Mouse (Mus musculus) CH12.LX (cell line): ENCODE measurements around the gene Arhgap35. TPM values are rescaled to one million over a fixed set of nuclear protein-coding genes. Genes with fewer than 3 reads are reported as not detected.

ENCODE experiments used
- DNase-seq: peaks from one replicate; pipeline ENCODE4 v3.0.0-alpha.2; 2013; ENCODE audit errors: extremely low read depth
- H3K27ac ChIP-seq: 2 replicates; pipeline ENCODE4 v1.5.1; 2012; ENCODE audit warnings: low read depth, mild to moderate bottlenecking, control low read depth, moderate library complexity; ENCODE audit not compliant: insufficient read depth
- H3K27me3 ChIP-seq: replicated peaks from 2 replicates; pipeline ENCODE3; 2012; ENCODE audit warnings: inconsistent platforms
- H3K36me3 ChIP-seq, 2 experiments: replicated peaks in 1 of 2; 2 replicates each; pipeline versions ENCODE3 to v1.6.1; 2012; ENCODE audit warnings: inconsistent platforms in 1 of 2, low read length in 1 of 2, mild to moderate bottlenecking in 1 of 2, mixed read lengths in 1 of 2, moderate library complexity in 1 of 2; ENCODE audit not compliant: control insufficient read depth in 1 of 2, insufficient read depth in 1 of 2
- H3K4me1 ChIP-seq, 2 experiments: 2 replicates each; pipeline ENCODE4 v1.6.1; 2012; ENCODE audit warnings: inconsistent platforms in 1 of 2, moderate library complexity in 1 of 2; ENCODE audit not compliant: insufficient read depth in 2 of 2, control insufficient read depth in 1 of 2
- H3K4me2 ChIP-seq: 2 replicates; pipeline ENCODE4 v1.6.1; 2012; ENCODE audit warnings: low read depth, mild to moderate bottlenecking, control low read depth; ENCODE audit not compliant: poor library complexity, insufficient read depth, severe bottlenecking
- H3K4me3 ChIP-seq, 3 experiments: fragments of 150-350 bp in 1 of 3; sonication (generic) in 1 of 3; replicated peaks in 1 of 3; 2 replicates each; pipeline versions ENCODE3 to v1.5.1; 2011 to 2012; ENCODE audit warnings: low read depth in 2 of 3, low read length in 2 of 3, mild to moderate bottlenecking in 2 of 3, moderate library complexity in 2 of 3, control low read depth in 1 of 3, improper control_type of control experiment in 1 of 3, inconsistent platforms in 1 of 3, mixed read lengths in 1 of 3; ENCODE audit not compliant: poor library complexity in 1 of 3
- H3K79me2 ChIP-seq: replicated peaks from 2 replicates; pipeline ENCODE4 v1.6.1; 2012; ENCODE audit warnings: mild to moderate bottlenecking, moderate library complexity; ENCODE audit not compliant: control insufficient read depth, poor library complexity, insufficient read depth, severe bottlenecking; ENCODE audit errors: extremely low read depth
- H3K9ac ChIP-seq: 2 replicates; pipeline ENCODE4 v1.6.1; 2012; ENCODE audit warnings: low read depth, mild to moderate bottlenecking, control low read depth, moderate library complexity; ENCODE audit not compliant: insufficient read depth
- H3K9me3 ChIP-seq: replicated peaks from 2 replicates; pipeline ENCODE3; 2012; ENCODE audit warnings: low read length, inconsistent platforms, mixed read lengths
- ELF1 ChIP-seq: IDR thresholded peaks from 2 replicates; pipeline ENCODE4 v1.6.1; 2014; ENCODE audit warnings: low read depth, mild to moderate bottlenecking, inconsistent platforms, low read length, improper control_type of control experiment
- ETS1 ChIP-seq: conservative IDR thresholded peaks from 2 replicates; pipeline ENCODE4 v1.6.1; 2012; ENCODE audit warnings: low read depth, mild to moderate bottlenecking, inconsistent platforms, low read length, improper control_type of control experiment, moderate library complexity
- IRF4 ChIP-seq: IDR thresholded peaks from 2 replicates; pipeline ENCODE4 v1.6.1; 2014; ENCODE audit warnings: low read depth, mild to moderate bottlenecking, inconsistent platforms, low read length, improper control_type of control experiment
- JUN ChIP-seq: IDR thresholded peaks from 2 replicates; pipeline ENCODE4 v1.6.1; 2011; ENCODE audit warnings: low read depth, mild to moderate bottlenecking, low read length, improper control_type of control experiment, moderate library complexity; ENCODE audit not compliant: insufficient read depth
- KAT2A ChIP-seq: IDR thresholded peaks from 2 replicates; pipeline ENCODE4 v1.6.1; 2012; ENCODE audit warnings: low read length, improper control_type of control experiment, inconsistent platforms; ENCODE audit not compliant: insufficient replicate concordance
- MAFK ChIP-seq: IDR thresholded peaks from 2 replicates; pipeline ENCODE4 v1.6.1; 2011; ENCODE audit warnings: low read length, improper control_type of control experiment; ENCODE audit not compliant: insufficient replicate concordance
- MAX ChIP-seq: IDR thresholded peaks from 2 replicates; pipeline ENCODE4 v1.6.1; 2011; ENCODE audit warnings: low read length, improper control_type of control experiment
- MYC ChIP-seq: IDR thresholded peaks from 2 replicates; pipeline ENCODE4 v1.6.1; 2011; ENCODE audit warnings: low read depth, mild to moderate bottlenecking, improper control_type of control experiment, low read length
- RCOR1 ChIP-seq: conservative IDR thresholded peaks from 2 replicates; pipeline ENCODE4 v1.6.1; 2012; ENCODE audit warnings: low read depth, mild to moderate bottlenecking, inconsistent platforms, low read length, improper control_type of control experiment
- TBP ChIP-seq: conservative IDR thresholded peaks from 2 replicates; pipeline ENCODE4 v1.6.1; 2011; ENCODE audit warnings: low read depth, low read length, improper control_type of control experiment
- TCF12 ChIP-seq: IDR thresholded peaks from 2 replicates; pipeline ENCODE4 v1.6.1; 2014; ENCODE audit warnings: low read depth, mild to moderate bottlenecking, inconsistent platforms, low read length, improper control_type of control experiment
- UBTF ChIP-seq: IDR thresholded peaks from 2 replicates; pipeline ENCODE4 v1.6.1; 2012; ENCODE audit warnings: low read depth, mild to moderate bottlenecking, inconsistent platforms, low read length, improper control_type of control experiment, moderate library complexity
- ZC3H11A ChIP-seq: IDR thresholded peaks from 2 replicates; pipeline ENCODE4 v1.6.1; 2012; ENCODE audit warnings: low read depth, mild to moderate bottlenecking, inconsistent platforms, low read length, improper control_type of control experiment
- ZMIZ1 ChIP-seq: IDR thresholded peaks from 2 replicates; pipeline ENCODE4 v1.6.1; 2012; ENCODE audit warnings: low read depth, mild to moderate bottlenecking, inconsistent platforms, low read length, improper control_type of control experiment
- ZNF384 ChIP-seq: IDR thresholded peaks from 2 replicates; pipeline ENCODE4 v1.6.1; 2012; ENCODE audit warnings: low read depth, low read length, improper control_type of control experiment, inconsistent platforms
- dilution Hi-C: fragments of 300-500 bp; cut with MboI; formaldehyde crosslinking; loops from 2 replicates; pipeline ENCODE4 v1.14.3; 2020; ENCODE audit warnings: low sequenced_read_pairs; ENCODE audit not compliant: extremely low pct_unique_long_range_greater_than_20kb, extremely low pct_ligation_motif_present
- in situ Hi-C: fragments of 300-500 bp; cut with MboI; formaldehyde crosslinking; loops from 3 replicates; pipeline ENCODE4 v1.14.3; 2019; ENCODE audit warnings: low sequenced_read_pairs, low pct_ligation_motif_present, low pct_unique_long_range_greater_than_20kb, mixed read lengths
- polyA plus RNA-seq: library from polyadenylated mRNA; unstranded; fragments of >175 nt; gene quantifications from 2 replicates; pipeline ENCODE4 v1.2.1, GENCODE M21; 2012; ENCODE audit warnings: low read depth; ENCODE audit not compliant: insufficient read length
- total RNA-seq, 2 experiments: library from RNA; depleted of rRNA; stranded (reverse); fragments of 300-350 nt in 1 of 2; fragments of >200 nt in 1 of 2; gene quantifications; 2 replicates each; pipeline ENCODE4 v1.2.3; 2012 to 2014

Gene Arhgap35
- total and polyA plus RNA-seq, 3 experiments, result 3.0 to 7.2 (median 5.3) TPM

DNA sequence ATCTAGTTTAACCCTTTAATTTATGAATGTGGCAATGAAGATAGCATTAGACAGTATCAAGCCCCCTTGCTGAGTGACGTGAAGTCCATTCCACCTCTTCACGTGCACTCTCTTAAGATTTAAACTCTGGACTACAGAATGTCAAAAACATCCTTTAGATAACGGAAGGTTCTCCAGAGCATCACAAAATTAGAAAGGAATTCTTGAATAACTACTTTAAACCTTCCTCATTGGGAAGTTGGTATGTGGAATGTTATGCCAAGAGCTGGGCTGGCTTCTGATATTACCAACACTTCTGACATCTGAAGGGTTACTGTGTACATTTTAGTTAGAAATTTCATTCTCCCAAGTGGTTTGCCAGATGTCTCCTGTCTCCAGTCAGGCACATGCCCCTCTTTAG lies 60.6 kb downstream of the Arhgap35 start:
- peaks cover 0 to 58% of the 10 kb centered on the region in 2 experiments for H3K36me3 ChIP-seq

DNA sequence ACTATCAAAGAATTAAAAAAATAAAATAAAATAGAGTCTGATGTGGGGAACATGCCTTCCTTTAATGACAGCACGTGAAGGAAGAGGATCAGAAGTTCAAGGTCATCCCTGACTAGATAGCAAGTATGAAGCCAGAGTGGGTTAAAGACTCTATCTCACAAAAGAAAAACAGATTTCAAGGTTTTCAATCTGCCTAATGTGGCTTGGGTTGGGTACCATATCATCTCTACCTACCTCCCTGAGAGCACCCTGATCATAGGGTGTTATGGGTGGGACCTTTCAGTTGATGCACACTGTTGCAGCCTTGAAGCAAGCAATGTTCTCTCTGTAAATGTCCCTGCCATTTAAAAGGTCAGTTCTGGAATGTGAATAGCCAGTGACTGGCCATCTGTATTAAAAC lies 63.2 kb downstream of the Arhgap35 start:
- Histone ChIP-seq H3K4me1 (peaks cover 0 to 8% of the 10 kb centered on the region in 2 experiments; a peak in 1 of 4 replicates), H3K9me3 (no peaks in the 10 kb centered on the region), H3K79me2 (no peaks in the 10 kb centered on the region), H3K36me3 (peaks cover 0 to 66% of the 10 kb centered on the region in 2 experiments), H3K27me3 (no peaks in the 10 kb centered on the region), H3K4me3 (no peak overlapping the region), H3K9ac (no peak overlapping the region), H3K27ac (no peak overlapping the region), H3K4me2 (no peak overlapping the region)
- in situ Hi-C loops (no loop called here), dilution Hi-C loops (no loop called here)
- TF ChIP-seq KAT2A, result no peak
- TF ChIP-seq ZC3H11A, result no peak
- no peak for TF ChIP-seq MAX
- no peak for TF ChIP-seq ELF1
- TF ChIP-seq ZMIZ1, result no peak
- no peak for TF ChIP-seq MYC
- no peak for TF ChIP-seq RCOR1
- no peak for TF ChIP-seq ZNF384
- TF ChIP-seq UBTF, result no peak
- TF ChIP-seq TBP, result no peak
- no peak for TF ChIP-seq TCF12
- no peak for TF ChIP-seq ETS1
- no peak for TF ChIP-seq JUN
- TF ChIP-seq IRF4, result no peak
- no peak for DNase-seq

More for the DNA sequence above, 60.6 kb downstream of the Arhgap35 start:
- TF ChIP-seq MAFK (no peak), MYC (no peak), JUN (no peak)
- no peak overlapping the region for H3K4me2 ChIP-seq
- peaks cover 4 to 30% of the 10 kb centered on the region in 2 experiments; a peak in 3 of 4 replicates for H3K4me1 ChIP-seq
- DNase-seq, result no peak
- no peak overlapping the region for H3K27ac ChIP-seq
- in situ Hi-C loops, result no loop called here
- dilution Hi-C loops, result no loop called here
- H3K9ac ChIP-seq, result no peak overlapping the region
- no peaks in the 10 kb centered on the region; the same call in 1 of the 2 replicates for H3K79me2 ChIP-seq
- H3K9me3 ChIP-seq, result no peaks in the 10 kb centered on the region
- no peaks in the 10 kb centered on the region for H3K27me3 ChIP-seq
- no peak overlapping the region for H3K4me3 ChIP-seq
